Mouse (Mus musculus) left cerebral cortex, adult 2 months (tissue): ENCODE data around the gene Cyp2w1. TPM values are rescaled to one million over a fixed set of nuclear protein-coding genes. Genes with fewer than 3 reads are reported as not detected.

ENCODE experiments used
- DNase-seq, 2 experiments: peaks; one replicate each; pipeline ENCODE4 v3.0.0; 2021 to 2022; ENCODE audit warnings: low spot score in 2 of 2, mixed read lengths in 1 of 2; ENCODE audit errors: extremely low spot score in 1 of 2
- H3K27ac ChIP-seq: fragments of 200-600 bp; 2 replicates; pipeline ENCODE4 v1.8.1; 2022
- H3K4me3 ChIP-seq: fragments of 200-600 bp; 2 replicates; pipeline ENCODE4 v1.8.1; 2022
- CTCF ChIP-seq: fragments of 200-600 bp; IDR thresholded peaks from 2 replicates; pipeline ENCODE4 v1.8.1; 2022; ENCODE audit warnings: antibody characterized with exemption, mild to moderate bottlenecking, moderate library complexity
- intact Hi-C: fragments of 180-260 bp; cut with DNase I; formaldehyde crosslinking; loops from one replicate; pipeline ENCODE4 v1.15.1; 2025
- microRNA-seq, 2 experiments: library from miRNA; unstranded; fragments of <30 nt; microRNA quantifications; one replicate each; pipeline ENCODE4 v1.2.0; 2021
- total RNA-seq, 2 experiments: library from RNA; stranded (reverse); gene quantifications; 2 replicates each; pipeline ENCODE4 v1.2.3; 2021

The Cyp2w1 gene
- total RNA-seq, 2 experiments from 2014 or later = not detected

DNA sequence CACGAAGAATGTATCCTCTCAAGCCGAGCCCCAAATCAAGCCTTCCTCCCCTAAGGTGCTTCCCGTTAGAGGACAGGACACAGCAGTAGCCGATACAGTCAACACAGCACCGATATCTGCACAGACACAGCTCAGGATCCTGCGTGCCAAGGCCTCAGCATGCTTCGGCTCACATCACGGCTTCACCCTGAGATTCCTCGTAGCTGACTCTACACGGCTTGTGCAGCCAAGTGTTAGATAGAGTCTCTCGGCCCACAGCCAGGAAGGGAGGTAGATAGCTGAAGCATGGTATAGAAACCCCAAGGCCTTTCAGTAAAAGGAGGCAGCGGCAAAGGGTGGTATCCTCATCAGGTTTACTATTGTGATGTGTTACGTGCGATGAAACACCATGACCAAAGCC is 47.6 kb downstream of the Cyp2w1 start:
- intact Hi-C loops = loop anchor here (5.0 kb wide), 2 partner anchors 47 to 57 kb away; no protein-coding TSS in a partner anchor
- no peak overlapping the region for H3K27ac ChIP-seq
- no peak for TF ChIP-seq CTCF
- no peak overlapping the region for H3K4me3 ChIP-seq
- DNase-seq = no peak

DNA sequence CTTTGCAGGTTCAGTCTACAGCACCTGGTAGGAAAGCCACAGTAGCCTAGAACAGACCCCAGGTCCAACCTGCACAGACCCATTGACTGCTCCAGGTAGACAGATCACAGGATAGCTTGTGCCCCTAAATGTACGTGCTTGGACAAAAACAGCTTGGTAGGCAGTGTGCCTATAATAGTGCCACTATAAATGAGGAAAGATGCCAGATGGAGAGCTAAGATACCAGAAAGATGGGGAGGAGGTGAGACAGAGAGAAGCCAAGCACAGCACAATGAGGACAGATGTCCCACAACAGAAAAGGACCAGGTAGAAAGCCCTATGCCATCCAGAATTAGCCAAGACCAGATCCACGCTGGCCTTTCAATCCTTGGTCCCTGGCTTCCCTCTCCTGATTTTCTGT is 49.7 kb downstream of the Cyp2w1 start:
- Histone ChIP-seq H3K4me3 (no peak overlapping the region), H3K27ac (peak overlapping the region; percentile 53)
- no peak for TF ChIP-seq CTCF
- DNase-seq = no peak
- intact Hi-C loops = loop anchor here (5.0 kb wide), 1 partner anchor 45 kb away; no protein-coding TSS in a partner anchor

DNA sequence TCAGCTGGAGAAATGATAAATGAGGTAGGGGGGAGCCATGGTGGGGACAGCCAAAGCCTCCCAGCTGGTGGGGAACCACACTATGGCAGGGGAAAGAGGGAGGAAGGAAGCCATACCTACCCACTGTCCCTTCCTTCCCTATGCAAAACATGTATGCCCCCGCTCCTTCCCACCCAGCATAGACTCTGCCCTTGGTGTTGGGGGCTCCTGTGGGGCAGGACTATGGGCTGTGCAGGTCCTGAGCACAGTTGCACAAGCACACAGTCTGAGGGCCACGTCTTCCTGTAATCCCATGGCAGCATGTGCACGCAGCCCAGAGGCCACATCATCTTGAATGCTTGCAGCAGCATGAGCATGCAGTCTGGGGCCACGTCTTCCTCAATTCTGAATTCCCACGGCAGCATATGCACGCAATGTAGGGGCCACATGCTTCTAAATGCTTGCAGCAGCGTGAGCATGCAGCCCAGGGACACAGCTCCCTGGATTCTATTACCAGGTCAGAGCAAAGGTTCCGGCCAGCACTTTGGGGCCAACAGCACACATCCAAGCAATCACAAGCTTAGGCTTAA is 51.4 kb downstream of the Cyp2w1 start:
- DNase-seq = no peak
- Histone ChIP-seq H3K27ac (no peak overlapping the region), H3K4me3 (no peak overlapping the region)
- intact Hi-C loops = loop anchor here (5.0 kb wide), 1 partner anchor 44 kb away; no protein-coding TSS in a partner anchor
- TF ChIP-seq CTCF = no peak

DNA sequence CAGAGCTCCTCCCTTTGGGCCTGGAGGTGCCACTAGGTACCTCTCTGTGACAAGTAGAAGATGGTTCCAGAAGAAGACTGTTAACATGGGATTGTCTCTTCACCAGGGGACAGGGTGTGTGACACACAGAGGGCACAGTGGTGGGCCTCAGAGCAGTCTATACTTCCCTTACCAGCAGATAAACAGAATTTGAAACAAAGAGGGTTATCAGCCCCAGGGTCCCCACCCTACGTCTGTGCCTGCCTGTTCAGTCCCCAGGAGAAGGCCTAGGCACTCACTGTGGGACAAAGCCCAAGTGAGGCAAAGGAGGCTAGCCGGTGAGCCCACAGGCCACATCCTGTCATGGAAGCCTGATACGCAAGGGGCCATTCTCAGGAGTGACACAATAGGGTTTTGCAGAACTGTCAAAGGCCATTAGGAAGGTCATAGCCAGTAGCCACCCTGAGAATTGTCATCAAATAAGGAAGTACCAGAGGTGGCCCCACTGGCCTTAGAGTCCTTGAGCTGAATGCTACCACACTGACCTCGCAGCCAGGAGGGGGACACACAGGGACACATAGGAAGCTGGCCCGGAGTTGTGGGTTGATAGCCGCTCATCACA is 52.5 kb downstream of the Cyp2w1 start, which contains the start of gene C130050O18Rik:
Gene C130050O18Rik (plus strand): TSS at position 480 of the 601 bp plus-strand sequence.
- TF ChIP-seq CTCF = no peak
- Histone ChIP-seq H3K27ac (no peak within 1 kb of the TSS; the same call in 1 of the 2 replicates), H3K4me3 (no peak within 1 kb of the TSS)
- no peak for DNase-seq
- intact Hi-C loops = loop anchor here (5.0 kb wide), 1 partner anchor 42 kb away; no protein-coding TSS in a partner anchor

DNA sequence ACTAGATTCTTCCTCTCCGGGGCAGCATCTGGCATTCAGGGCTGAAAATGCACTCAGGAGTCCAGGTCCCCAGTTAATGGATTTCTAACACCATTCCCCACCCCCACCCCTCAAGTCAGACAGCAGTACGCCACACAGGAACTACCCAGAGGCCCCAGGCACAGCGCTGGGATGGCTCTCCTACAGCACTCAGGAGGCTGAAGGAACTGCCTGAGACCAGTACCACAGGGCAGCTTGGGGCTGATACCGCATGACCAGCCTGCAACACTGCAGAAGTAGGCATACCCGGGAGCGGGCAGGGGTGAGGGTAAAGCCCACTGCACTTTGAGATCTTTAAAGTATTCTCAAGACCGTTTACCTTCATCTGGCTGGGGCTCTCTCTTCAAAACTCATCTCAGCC is 53.1 kb downstream of the Cyp2w1 start:
- no peak for DNase-seq
- Histone ChIP-seq H3K4me3 (no peak overlapping the region), H3K27ac (no peak overlapping the region; the same call in 1 of the 2 replicates)
- intact Hi-C loops = no loop called here
- no peak for TF ChIP-seq CTCF

DNA sequence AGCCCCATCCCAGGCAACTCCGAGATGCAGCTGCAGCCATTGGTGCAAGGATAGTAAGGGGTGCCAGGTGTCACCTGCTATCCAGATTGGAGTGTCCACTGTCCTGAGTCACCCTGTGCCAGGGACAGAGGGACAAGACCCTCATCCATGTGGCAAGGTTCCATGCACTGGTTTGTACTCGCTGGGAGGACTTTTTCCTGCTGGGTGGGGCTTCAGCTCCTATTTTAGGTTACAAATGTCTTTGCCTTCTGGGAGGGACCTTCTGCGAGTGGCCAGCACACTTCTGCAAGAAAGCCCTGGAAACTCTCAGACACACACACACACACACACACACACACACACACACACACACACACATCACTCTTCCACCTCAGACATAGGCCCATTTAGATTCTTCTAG is 53.5 kb downstream of the Cyp2w1 start:
- Histone ChIP-seq H3K27ac (no peak overlapping the region; the same call in 1 of the 2 replicates), H3K4me3 (no peak overlapping the region)
- no peak for DNase-seq
- intact Hi-C loops = no loop called here
- no peak for TF ChIP-seq CTCF

Small RNA genes within 50 kb of the gene (microRNA-seq; reads per million reads assigned to microRNA genes)
- 261 to 310 reads per million in 2 experiments for gene Mir339

Other genes with a start within 250 kb of the Cyp2w1 start
- gene Prkar1b, start 202.6 kb upstream of the Cyp2w1 start, total RNA-seq = 100 to 1,000 TPM; 767 to 781 TPM
- 1 to 10 TPM; 7.4 to 8.2 TPM for gene Dnaaf5, start 202.4 kb upstream of the Cyp2w1 start, total RNA-seq
- 100 to 1,000 TPM; 135 to 147 TPM for gene Sun1, start 152.0 kb upstream of the Cyp2w1 start, total RNA-seq
- gene Get4, start 100.3 kb upstream of the Cyp2w1 start, total RNA-seq = 10 to 100 TPM; 44.8 to 48.9 TPM
- 100 to 1,000 TPM; 242 to 256 TPM for gene Adap1, start 27.0 kb upstream of the Cyp2w1 start, total RNA-seq
- gene Cox19, start 1.2 kb upstream of the Cyp2w1 start, total RNA-seq = 10 to 100 TPM; 67.6 to 69.4 TPM
- gene Gpr146, start 25.1 kb downstream of the Cyp2w1 start, total RNA-seq = 10 to 100 TPM; 12.5 to 13.9 TPM
- under 1 TPM; 0.29 to 0.63 TPM for gene C130050O18Rik, start 52.7 kb downstream of the Cyp2w1 start, total RNA-seq
- gene Gper1, start 70.5 kb downstream of the Cyp2w1 start, total RNA-seq = 1 to 10 TPM; 2.5 to 2.8 TPM
- 10 to 100 TPM; 16.3 to 17.9 TPM for gene 3110082I17Rik, start 107.9 kb downstream of the Cyp2w1 start, total RNA-seq
- gene Zfand2a, start 131.9 kb downstream of the Cyp2w1 start, total RNA-seq = 10 to 100 TPM; 53.9 to 60.0 TPM
- gene Uncx, start 190.9 kb downstream of the Cyp2w1 start, total RNA-seq = under 1 TPM; 0.19 to 0.27 TPM